Mouse (Mus musculus) liver, postnatal 0 days (tissue): ENCODE results near the gene Gpr4.

Source experiments
- CTCF ChIP-seq: sonication (generic); IDR thresholded peaks from 2 replicates; pipeline ENCODE4 v1.5.1; 2016; ENCODE audit warnings: antibody characterized with exemption, low read depth
- EP300 ChIP-seq: IDR thresholded peaks from 2 replicates; pipeline ENCODE4 v1.6.1; 2016; ENCODE audit warnings: antibody characterized with exemption, low read depth, mild to moderate bottlenecking

DNA sequence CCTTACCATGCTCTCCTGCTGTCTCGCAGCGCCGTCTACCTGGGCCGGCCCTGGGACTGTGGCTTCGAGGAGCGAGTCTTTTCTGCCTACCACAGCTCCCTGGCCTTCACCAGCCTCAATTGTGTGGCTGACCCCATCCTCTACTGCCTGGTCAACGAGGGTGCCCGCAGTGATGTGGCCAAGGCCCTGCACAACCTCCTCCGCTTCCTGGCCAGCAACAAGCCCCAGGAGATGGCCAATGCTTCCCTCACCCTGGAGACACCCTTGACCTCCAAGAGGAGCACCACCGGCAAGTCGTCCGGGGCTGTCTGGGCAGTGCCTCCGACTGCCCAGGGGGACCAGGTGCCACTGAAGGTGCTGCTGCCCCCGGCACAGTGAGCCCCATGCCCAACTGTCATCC is 10.5 kb downstream of the Gpr4 start:
- TF ChIP-seq CTCF (no peak), EP300 (no peak)
